Mouse (Mus musculus) adrenal gland, adult 18-20 months (tissue): Measurements from ENCODE around the gene Slc35e3. TPM values are rescaled to one million over a fixed set of nuclear protein-coding genes. Genes with fewer than 3 reads are reported as not detected.

ENCODE experiments used
- DNase-seq, 2 experiments: peaks; one replicate each; pipeline ENCODE4 v3.0.0; 2021 to 2022; ENCODE audit warnings: low spot score in 2 of 2
- total RNA-seq, 2 experiments: library from RNA; stranded (reverse); gene quantifications; 1 replicate in 1 of 2; 2 replicates in 1 of 2; pipeline ENCODE4 v1.2.3; 2021

Gene Slc35e3
- total RNA-seq, 2 experiments from 2014 or later, result 13.1 to 15.0 TPM

GRCm38 (mm10) chr10:117701034-117701829 is 44.9 kb downstream of the Slc35e3 start:
- no peak for DNase-seq

GRCm38 (mm10) chr10:117700450-117700849 is 45.7 kb downstream of the Slc35e3 start:
- no peak for DNase-seq

GRCm38 (mm10) chr10:117699914-117700313 is 46.3 kb downstream of the Slc35e3 start:
- DNase-seq, result no peak

- DNase-seq, result no peak
These were observed 47.6 kb downstream of the Slc35e3 start for GRCm38 (mm10) chr10:117698313-117699138.

GRCm38 (mm10) chr10:117697561-117698115 is 48.5 kb downstream of the Slc35e3 start:
- DNase-seq, result no peak

GRCm38 (mm10) chr10:117696827-117697560 is 49.2 kb downstream of the Slc35e3 start:
- no peak for DNase-seq

DNA sequence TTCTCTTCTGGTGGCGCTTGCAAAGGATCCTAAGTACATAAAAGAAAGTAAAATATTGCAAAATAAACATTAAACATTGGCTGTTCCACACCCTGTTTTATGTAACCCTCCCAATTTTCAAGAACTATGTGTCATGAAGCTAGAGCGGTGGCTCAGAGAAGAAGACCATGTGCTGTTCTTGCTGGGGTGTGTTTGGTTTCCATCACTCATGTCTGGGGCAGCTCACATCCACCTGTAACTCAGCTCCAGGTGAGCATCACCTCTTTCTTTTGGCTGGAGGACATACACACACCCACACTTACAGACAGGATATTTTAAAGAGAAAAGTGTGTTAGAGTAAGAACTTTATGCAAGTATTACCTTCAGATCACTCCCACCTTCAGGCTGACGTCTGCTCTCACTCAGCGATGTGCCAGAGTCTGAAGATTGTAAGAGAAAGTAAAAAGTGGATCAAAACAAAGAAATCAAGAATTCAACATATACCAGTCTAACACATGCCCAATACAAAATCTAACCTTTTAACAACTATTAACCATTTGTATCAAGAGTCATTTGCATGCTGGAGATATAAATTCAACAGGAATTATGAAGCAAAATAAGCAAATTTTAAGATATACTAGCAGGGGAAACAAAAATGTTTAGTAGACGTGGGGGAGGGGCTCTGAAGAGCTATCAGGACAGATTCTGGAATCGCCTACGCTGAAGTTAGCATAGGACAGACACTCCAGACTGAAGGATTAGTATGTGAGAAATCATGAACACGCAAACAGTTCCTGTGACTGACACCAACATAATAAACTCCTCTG is 49.9 kb downstream of the Slc35e3 start:
- DNase-seq, result no peak

DNA sequence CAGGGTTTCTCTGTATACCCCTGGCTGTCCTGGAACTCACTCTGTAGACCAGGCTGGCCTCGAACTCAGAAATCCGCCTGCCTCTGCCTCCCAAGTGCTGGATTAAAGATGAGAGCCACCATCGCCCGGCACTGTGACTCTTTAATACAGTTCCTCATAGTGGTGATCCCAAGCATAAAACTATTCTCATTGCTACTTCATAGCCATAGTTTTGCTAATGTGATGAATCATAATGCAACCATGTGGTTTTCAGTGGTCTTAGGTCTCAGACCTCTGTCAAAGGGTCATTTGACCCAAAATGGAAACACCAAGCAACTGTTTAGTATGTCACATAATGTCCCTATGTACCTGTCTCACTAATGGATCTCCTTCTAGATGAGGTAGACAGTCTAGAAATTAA is 50.6 kb downstream of the Slc35e3 start:
- no peak for DNase-seq

GRCm38 (mm10) chr10:117695027-117695426 is 51.1 kb downstream of the Slc35e3 start:
- DNase-seq, result no peak

- DNase-seq, result no peak
These were observed 51.8 kb downstream of the Slc35e3 start for GRCm38 (mm10) chr10:117694255-117694953.

DNA sequence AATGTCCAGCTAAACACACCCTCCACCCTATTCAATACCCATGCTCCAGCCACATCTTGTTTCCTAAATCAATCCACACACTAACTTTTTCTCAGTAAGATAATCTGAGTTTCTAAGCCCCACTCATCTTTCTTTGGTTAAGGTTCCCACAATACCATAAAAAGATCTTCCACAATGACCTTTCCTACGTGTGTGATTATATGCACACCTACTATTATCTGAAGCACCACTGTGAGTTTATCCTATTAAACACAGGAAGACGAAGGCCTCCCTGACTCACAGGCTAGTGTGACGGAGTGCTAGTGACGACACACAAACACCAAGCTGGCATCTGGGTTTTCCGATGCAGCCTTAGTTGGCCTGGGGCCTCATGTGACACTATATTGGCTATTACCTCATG is 53.2 kb downstream of the Slc35e3 start:
- no peak for DNase-seq

DNA sequence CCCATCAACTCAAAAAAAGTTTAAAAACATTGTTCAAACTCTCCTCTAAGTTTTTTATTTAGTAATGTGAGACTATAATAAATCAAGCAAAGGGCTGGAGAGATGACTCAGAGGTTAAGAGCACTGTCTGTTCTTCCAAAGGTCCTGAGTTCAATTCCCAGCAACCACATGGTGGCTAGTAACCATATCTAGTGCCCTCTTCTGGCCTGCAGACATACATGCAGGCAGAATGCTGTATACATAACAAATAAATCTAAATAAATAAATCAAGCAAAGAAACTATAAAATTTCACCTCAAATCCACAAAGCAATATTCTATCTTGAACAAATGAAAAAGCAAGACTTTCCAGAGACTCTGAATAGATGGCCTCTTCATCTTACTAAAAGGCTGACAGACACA is 54.0 kb downstream of the Slc35e3 start:
- no peak for DNase-seq

GRCm38 (mm10) chr10:117691389-117691968 is 54.7 kb downstream of the Slc35e3 start:
- DNase-seq, result no peak

GRCm38 (mm10) chr10:117690770-117691296 is 55.3 kb downstream of the Slc35e3 start:
- DNase-seq, result no peak

GRCm38 (mm10) chr10:117690101-117690352 is 56.1 kb downstream of the Slc35e3 start:
- no peak for DNase-seq

DNA sequence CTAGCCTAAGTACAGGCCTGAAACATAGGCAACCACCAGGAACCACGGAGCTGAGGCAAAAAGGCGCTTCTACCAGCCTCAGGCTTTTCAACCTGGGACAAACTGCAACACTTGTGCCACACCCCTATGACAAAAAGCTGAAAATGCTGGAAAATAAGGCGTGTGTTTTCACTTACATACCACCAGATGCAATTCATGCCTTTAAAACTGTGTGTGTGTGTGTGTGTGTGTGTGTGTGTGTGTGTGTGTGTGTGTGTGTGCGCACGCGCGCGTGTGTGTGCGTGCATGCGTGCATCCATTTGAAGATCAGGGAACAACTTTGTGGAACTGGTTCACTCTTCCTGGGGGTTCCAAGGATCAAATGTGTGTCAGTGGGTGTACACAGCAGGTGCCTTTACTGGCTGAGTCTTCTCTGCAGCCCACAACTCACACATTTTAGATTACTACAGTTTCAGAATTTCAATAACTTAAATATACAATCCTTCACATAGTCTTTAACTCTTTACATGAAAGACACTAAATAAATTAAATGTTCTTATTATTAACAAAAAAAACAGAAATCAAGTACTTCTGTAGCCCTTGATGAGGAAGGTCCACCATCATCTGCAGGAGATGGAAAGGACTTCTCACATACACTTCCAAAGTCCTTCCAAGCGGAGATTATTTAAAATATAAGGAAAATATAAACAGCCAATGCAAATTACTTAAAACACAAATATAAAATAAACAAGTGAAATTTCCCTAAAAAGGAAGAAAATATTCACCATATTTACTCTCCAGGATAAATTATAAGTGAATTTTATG is 56.7 kb downstream of the Slc35e3 start:
- DNase-seq, result no peak

DNA sequence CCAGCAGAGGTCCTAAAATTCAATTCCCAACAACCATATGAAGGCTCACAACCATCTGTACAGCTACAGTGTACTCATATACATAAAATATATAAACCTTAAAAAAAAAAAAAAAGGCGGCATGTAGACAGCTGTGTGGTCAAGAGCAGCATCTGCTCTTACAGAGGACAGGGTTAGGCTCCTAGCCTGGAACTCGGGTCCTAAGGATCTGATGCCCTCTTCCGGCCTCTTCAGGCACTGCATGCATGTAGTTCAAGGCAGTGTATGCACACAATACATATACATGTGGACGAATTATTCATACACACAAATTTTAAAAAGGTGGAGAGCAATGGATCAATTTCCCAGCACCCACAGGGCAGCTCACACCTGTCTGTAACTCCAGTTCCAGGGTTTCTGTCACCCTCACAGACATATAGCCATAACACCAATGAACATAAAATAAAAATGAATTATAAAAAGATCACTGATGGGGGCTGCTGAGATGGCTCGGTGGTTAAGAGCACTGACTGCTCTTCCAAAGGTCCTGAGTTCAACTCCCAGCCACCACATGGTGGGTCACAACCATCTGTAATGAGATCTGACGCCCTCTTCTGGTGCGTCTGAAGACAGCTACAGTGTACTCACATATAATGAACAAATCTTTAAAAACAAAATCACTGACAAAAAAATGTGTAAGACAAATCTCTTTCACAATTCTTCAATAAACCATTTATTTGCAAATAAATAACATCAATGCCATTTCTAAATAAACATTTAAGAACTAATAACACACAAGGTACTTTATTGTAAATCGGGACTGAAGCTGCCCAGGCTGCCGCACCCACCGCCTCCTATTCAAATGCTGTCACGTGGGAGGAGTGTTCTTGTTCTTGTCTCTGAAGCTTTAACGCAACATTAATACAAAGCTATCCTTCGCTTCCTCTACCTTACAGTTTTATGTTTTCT is 57.7 kb downstream of the Slc35e3 start:
- DNase-seq, result no peak
